Mouse (Mus musculus) testis, adult 2 months (tissue): ENCODE measurements around the gene Gfod1.

Source experiments
- CTCF ChIP-seq: fragments of 200-500 bp; IDR thresholded peaks from 2 replicates; pipeline ENCODE4 v1.5.1; 2012; ENCODE audit warnings: low read depth, mild to moderate bottlenecking, inconsistent platforms, low read length, moderate library complexity; ENCODE audit not compliant: control insufficient read depth, insufficient read depth, insufficient replicate concordance
- POLR2A ChIP-seq: fragments of 200-500 bp; IDR thresholded peaks from 2 replicates; pipeline ENCODE4 v1.6.1; 2012; ENCODE audit warnings: low read depth, mild to moderate bottlenecking, inconsistent platforms, low read length, moderate library complexity; ENCODE audit not compliant: control insufficient read depth

DNA sequence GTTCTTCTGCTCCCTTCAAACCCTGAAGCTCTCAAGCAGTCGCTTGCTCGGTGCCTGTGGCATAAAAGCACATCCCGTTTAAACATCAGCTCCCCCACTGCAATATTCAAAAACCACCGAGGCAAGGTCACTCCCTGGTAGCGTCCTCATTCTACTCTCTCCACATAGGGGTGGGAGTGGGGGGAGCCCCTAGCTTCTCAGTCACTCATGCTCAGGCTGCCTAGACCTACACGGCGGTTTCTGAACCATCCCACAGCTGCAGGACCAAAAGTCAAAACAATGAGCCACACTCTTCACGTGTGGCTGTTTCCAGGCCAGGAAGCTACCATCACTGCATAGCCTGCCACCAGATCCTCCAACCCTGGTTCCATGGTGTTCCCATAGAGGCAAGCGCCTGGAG, 53.9 kb downstream of the Gfod1 start:
- TF ChIP-seq POLR2A (no peak), CTCF (no peak)
